Mouse (Mus musculus) kidney, adult 8-10 months (tissue): ENCODE measurements at regions not wholly inside any gene's neighbourhood (a gene's known extent, or its start where the extent isn't known, plus 50 kb on each side); places are given as distances from the start of the nearest gene placed in this dataset.

Experiments used
- DNase-seq, 2 experiments: peaks; one replicate each; pipeline ENCODE4 v3.0.0; 2022

- DNase-seq = no peak
Measured at GRCm38 (mm10) chr3:147098065-147098580, 246.0 kb downstream of the Ttll7 start.

DNA sequence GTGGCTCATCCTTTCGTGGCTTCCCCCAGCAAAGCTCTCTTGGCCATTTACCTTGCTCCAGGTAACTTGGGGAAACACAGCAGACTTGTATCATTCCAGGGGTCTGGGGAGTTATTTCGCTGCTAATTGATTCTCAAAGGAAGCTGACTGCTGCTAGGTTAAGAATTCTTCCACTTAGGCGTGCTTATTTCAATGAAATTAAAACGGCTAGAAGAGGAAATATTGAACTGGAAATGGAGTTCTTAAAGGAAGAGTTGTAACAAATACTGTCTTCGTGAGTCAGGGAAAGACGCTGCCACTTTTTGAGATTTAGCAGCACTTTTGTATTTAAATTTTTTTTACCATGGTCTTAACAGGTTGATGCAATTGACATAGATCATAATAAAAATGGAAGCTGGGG is 246.4 kb downstream of the Ttll7 start:
- no peak for DNase-seq

DNA sequence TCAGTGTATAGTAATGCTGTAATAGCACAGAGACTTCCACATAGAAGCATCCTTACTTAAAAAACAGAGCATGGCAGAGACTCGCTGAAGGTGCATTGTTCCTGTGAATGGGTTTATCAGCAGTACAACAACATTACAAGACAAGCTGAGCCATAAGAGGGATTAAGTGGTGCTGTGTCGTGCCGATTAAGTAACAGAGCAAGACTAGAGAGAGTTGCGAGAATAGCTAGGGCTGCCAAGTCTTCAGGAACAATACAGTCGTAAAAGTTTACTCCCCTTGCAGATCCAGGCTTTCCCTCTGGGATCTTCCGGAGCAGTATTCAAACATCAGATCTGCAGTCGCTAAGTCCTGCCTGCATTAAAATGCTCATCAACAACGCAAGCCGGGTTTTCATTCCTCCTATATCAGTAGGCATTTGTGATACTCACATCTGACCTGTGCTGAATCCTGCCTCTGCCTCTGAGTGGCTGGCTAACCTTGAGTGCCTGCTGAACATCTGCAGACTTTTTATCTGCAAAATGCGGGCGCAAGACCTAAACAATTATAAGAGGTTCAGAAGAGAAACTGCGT is 247.1 kb downstream of the Ttll7 start:
- DNase-seq = no peak

- no peak for DNase-seq
Measured at GRCm38 (mm10) chr3:147101053-147101764, 249.0 kb downstream of the Ttll7 start.

GRCm38 (mm10) chr3:147101765-147102113 is 249.6 kb downstream of the Ttll7 start:
- DNase-seq = no peak

- no peak for DNase-seq
Measured at GRCm38 (mm10) chr3:147103428-147103827, 251.3 kb downstream of the Ttll7 start.

DNA sequence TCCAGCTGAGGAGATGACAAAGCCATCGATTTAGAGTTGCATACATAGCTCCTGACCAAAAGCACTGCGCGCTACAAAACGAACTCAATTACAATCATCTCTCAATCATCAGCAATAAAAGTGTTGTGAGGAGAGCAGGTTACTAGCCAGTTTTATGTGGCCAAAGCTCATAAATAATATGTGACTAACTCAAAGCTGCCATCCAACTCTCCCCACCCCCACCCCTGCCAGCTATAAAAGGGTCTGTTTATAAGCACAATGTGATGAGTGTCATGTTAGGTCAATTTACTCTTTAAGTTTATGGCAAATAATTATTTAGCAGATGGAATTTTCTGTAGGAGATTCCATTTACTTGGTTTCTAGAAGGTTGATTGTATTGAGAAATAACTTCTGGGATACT is 265.4 kb downstream of the Ttll7 start:
- no peak for DNase-seq

GRCm38 (mm10) chr3:147118092-147118491 is 265.9 kb downstream of the Ttll7 start:
- no peak for DNase-seq

- no peak for DNase-seq
Measured at GRCm38 (mm10) chr3:147118622-147119021, 266.5 kb downstream of the Ttll7 start.

DNA sequence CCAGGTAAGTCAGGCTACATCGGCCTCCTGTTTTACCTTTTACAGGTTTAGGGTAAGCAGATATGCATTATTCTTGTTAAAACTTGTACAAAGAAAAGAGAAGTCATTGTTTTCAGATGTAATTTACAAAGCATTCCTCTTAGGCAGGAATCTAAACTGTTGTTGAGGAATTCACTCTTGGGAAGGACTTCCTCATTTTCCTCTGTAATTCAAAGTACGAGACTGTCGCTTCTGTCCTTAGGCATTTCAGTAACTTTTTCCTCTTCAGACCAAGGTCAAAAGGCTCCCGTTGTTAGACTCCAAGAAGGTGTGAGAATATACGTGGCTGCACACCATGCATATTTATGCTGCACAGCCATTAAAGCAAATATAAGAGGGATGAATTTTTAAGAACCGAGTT is 269.7 kb downstream of the Ttll7 start:
- DNase-seq = no peak

GRCm38 (mm10) chr3:147127740-147128139 is 275.6 kb downstream of the Ttll7 start:
- no peak for DNase-seq

DNA sequence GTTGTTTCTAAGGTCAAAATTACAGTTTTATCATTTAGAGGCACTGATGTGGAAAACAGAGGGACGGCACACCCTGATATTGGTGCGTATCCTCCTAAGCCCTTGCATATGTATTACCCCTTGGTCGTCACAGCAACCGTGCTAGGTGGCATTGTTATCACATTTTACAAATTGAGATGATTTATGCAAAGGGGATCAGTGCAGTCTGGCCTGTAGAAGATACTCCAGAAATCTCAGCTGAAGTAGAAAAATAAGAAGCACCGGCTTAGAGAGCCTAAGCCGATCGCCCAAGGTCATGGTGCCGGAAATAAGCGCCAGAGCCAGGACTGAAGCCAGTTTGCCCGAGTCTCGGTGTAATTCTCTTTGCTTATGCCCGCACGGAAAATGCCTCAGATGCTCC is 280.7 kb downstream of the Ttll7 start:
- no peak for DNase-seq

- DNase-seq = no peak
Measured at GRCm38 (mm10) chr3:147133408-147133807, 281.2 kb downstream of the Ttll7 start.

DNA sequence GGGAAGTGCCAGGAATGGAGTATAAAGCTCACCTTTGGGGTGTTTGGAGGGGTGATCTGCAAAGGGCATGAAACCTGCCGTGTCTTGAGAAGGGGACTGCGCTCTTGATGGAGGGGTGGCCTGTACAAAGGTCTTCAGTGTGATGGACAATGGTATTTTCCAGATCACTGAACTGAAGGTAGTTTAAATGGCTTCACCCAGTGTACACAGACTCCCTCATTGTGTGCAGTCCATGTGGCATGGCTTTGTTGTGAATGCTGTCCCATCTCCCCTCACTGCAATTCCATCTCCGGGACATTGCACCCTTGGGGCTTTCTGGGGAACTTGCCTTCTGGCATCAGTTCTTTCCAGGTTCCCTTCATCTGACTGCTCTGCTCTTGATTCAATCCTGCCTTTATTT is 288.2 kb downstream of the Ttll7 start:
- DNase-seq = no peak

GRCm38 (mm10) chr3:147153456-147153855 is 301.3 kb downstream of the Ttll7 start:
- DNase-seq = no peak

DNA sequence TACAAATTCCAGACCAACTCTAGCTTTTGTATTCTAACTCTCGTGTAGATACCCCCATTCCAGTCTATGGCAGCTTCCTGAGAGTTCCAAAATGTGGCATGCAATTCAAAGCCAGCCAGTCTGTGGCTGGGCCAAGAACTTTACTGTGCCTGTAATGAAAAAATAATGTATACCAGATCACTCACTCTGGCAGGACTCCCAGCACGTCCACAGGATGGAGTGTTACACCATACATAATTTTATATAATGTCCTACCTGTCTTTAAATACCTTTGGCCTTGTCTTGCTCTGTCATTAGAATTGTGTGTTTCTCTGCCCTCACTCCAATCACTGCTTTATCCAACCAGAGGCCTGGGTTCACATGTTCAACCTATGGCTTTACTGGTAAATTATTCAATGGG is 301.8 kb downstream of the Ttll7 start:
- DNase-seq = no peak

DNA sequence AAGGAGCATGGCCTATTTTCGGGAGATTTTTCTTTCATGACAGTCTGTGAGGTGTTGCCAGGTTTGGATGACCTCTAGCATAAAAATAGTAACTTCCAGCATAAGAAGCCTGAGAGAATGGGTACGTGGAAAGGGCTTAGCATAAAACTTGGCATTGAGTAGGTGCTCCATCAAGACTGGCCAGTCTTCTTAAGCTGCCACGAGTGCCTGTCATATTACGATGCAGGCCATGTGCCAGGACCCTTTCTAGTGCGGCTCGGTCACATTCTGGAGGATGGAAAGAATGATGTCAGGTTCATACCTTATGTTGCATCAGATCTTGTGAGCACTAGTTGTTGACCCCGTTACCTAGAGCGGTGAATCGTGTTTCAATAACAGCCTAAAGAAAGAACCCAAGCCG is 311.0 kb downstream of the Ttll7 start:
- no peak for DNase-seq

DNA sequence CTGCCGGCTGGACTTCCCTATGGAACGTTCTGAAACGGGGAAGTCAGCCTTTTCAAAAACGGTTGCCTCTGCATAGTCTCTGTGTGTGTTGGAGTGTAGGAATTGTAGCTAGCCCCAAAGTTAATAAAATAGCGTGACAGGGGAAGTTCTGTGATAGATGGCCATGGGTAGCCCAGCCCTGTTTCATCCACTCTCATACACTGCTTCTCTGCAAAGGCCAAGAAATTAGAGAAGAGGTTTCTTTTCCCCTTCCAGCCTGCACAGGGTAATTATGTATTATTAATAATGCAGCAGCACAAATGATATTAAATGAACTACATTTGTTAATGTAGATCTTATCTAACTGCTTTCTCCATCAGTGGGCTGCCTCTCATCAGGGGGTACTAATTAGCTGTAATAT is 311.4 kb downstream of the Ttll7 start:
- DNase-seq = no peak

DNA sequence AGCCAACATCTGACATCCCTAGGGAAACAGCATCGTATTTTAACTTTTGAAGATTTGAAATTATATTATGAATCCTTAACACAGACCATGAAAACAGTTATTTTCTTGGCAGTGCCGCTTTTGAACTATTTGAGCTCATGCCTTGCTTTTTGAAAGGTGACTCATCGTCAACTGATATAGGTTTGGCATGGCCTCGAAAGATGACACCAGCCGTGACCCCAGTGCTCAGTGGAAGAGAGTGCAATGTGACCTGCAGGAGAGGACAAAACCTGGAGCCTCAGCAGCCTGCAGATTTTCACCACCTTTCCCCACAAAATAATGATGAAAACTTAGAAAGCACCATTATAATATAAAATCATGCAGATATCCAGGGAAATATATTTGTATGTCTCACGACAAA is 312.8 kb downstream of the Ttll7 start:
- no peak for DNase-seq

GRCm38 (mm10) chr3:147166555-147166954 is 314.4 kb downstream of the Ttll7 start:
- DNase-seq = no peak

DNA sequence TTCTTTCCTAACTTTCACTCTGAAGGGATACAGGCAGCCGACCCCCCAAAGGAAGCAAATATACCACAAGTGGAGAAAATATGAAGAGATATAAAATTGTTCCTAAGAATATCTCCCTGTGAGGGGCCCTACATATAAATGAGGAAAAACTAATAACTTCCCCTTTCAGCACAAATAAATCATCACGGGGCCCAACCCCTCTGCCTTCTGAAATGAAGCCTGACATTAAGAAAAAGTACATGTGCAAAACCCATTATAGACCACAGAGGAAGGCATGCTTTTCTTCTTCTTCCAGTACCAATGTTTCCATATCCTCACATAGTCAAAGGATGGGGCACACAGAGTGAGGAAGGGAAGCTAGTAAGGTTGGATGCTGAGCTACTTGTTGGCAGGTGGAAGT is 317.0 kb downstream of the Ttll7 start:
- no peak for DNase-seq

- no peak for DNase-seq
Measured at GRCm38 (mm10) chr3:147170106-147170505, 317.9 kb downstream of the Ttll7 start.

GRCm38 (mm10) chr3:147178746-147179145 is 326.6 kb downstream of the Ttll7 start:
- no peak for DNase-seq

GRCm38 (mm10) chr3:147180711-147181110 is 328.5 kb downstream of the Ttll7 start:
- DNase-seq = no peak
